Mouse (Mus musculus) heart, adult 11 months (tissue): ENCODE data around the gene 2210011C24Rik.
"Not testable (repeated sequence)": the region's sequence is repeated elsewhere in the genome, so short reads cannot be mapped to it uniquely, and the experiment has no call there.

Experiments used
- DNase-seq: peaks from one replicate; pipeline ENCODE4 v3.0.0; 2022

2210011C24Rik gene

DNA sequence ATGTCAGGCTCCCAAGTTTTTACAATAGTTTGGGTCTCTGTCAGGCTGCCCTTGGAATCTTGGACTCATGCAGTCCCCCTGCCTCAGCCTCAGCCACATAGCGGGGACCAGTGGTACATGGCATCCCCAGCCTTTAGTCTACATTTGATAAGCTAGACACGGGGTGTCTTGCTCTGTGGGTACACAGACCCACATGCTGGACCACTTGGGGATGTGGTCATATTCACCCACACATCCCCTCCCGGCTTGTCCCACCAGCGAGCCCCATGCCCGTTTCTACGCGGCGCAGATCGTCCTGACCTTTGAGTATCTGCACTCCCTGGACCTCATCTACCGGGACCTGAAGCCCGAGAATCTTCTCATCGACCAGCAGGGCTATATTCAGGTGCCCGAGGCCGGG, 21.8 kb downstream of the 2210011C24Rik start:
- DNase-seq, result peak; percentile 91

DNA sequence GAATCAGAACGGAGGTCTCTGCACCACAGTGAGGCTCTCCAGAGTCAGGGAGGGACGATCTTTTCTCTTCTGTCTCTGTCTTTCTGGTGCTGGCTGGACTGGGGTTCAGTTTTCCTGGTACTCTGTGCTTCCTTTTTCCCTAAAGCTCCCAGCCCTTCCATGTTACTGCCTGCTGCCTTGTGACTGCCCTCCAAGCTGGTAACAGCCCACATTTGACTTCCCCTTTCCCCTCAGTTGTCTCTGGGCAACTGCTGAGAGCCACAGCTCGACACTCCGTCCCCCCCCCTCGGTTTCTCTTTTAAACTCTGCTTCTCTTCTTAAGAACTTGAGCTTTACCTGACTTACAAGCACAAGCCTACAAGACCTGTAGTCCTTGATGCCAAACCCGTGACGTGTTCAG, 22.7 kb downstream of the 2210011C24Rik start:
- peak; percentile 92 for DNase-seq

DNA sequence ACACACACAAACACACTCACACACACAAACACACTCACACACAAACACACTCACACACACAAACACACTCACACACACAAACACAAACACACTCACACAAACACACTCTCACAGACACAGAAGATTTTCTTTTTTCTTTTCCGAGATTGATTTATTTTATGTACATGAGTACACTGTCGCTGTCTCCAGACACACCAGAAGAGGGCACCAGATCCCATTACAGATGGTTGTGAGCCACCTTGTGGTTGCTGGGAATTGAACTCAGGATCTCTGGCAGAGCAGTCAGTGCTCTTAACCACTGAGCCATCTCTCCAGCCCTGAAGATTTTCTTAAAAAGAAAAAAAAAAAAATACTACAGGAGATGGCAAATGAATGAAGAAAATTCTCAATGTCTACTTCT, 28.7 kb downstream of the 2210011C24Rik start:
- DNase-seq, result not testable (repeated sequence)

DNA sequence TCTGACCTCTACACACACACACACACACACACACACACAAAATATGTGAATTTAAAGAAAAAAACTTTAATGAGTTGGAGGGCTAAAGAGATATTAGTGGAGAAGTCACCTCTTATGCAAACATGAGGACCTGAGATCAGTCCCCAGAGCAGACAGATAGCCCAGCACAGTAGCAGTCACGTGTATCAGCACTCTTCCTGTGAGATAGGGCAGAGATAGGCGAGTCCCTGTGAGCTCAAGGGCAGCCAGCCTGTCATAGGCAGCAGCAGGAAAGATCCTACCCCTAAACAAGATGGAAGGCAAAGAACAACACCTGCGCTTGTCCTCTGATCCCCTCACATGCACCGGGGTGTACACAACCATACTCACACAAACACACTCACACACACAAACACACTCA, 29.5 kb downstream of the 2210011C24Rik start:
- peak; percentile 91 for DNase-seq

DNA sequence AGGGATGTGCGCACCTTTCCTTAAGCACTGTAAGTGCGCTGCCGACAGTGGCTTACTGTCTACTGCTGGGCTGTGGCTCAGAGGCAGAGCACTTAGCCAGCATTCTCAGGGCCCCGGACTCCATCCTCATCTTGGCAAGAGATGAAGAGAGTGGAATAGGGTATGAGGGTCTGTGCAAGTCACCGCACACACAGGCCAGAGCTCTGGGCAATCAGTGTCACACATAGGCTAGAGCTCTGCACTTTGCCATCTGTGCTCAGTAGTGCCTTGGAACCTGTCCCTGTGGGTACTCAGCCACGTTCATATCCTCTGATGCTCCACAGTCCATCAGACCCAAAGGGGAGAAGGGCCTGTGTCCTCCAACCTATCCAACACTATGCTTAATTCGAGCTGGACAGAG, 30.4 kb downstream of the 2210011C24Rik start:
- DNase-seq, result peak; percentile 86

DNA sequence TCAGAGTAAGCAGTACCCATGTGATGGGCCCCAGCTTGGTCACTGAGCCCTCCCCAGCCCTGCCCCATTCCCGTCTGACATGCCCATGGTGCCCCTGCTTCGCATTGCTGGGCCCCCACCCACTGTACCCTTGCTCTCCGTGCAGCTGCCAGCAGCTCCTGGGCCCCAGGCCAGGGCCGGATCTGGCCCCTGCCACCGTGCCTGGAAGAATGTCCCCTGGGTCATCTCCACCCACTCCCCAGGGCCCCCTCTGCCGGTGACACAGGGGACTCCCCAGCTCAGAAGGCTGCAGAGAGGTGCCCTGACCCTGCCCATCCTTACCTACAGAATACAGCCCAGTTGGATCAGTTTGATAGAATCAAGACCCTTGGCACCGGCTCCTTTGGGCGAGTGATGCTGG, 31.1 kb downstream of the 2210011C24Rik start:
- DNase-seq, result peak; percentile 98

DNA sequence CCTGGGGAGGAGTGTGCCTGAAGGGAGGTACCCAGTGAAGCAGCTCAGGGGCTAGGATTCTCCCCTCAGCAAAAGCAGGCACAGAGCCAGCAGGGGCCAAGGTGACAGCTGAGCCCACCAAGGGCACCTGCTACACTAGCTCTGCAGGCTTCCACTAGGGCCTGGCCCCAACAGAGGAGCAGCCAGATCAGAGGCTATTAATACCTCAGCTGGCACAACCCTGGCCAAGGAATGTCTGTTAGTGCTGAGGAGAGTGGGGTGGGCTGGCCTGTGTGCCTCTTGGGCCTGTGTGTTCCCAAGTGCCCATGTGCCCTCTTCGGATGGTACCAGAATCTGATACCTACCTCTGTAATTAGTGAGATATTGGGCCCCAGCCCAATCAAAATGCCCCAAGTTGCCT, 31.7 kb downstream of the 2210011C24Rik start:
- peak; percentile 98 for DNase-seq

DNA sequence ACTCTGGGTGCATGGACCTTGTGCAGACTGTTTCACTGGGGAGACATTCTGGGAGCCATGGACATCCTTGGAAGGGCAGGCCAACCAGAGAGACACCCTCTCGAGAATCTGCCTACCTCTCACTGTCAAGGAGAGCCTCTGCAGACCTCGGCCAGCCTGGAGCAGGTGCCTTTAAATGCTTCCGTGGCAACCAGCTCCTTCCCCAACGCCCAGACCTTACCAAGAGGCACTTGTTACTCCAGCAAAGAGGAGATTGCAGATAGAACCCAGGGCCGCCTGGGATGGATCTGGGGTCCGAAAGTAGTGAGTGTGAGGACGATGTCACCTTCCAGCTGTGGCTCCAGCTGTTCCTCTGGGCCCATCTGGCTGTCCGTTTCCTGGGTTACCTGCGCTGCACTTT, 33.8 kb downstream of the 2210011C24Rik start:
- peak; percentile 89 for DNase-seq

DNA sequence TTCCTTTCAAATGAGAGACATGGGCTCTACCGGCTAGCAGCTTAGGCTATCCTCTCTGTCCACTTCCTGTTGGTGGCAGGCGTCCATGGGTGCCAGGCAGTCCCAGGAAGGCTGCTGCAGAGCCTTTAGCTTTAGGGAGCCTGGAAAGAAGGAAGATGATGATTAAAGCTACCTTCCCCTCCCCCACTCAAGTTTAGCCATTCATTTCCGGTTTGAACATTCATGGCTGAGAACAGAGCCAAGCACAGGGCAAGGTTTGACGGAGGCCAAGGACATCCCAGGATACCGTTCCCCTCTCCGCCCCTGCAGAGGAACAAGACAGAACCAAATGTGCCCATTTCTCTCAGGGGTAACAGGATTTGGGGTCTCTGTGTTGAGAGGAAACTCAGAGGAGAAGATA, 34.3 kb downstream of the 2210011C24Rik start:
- DNase-seq, result peak; percentile 95

DNA sequence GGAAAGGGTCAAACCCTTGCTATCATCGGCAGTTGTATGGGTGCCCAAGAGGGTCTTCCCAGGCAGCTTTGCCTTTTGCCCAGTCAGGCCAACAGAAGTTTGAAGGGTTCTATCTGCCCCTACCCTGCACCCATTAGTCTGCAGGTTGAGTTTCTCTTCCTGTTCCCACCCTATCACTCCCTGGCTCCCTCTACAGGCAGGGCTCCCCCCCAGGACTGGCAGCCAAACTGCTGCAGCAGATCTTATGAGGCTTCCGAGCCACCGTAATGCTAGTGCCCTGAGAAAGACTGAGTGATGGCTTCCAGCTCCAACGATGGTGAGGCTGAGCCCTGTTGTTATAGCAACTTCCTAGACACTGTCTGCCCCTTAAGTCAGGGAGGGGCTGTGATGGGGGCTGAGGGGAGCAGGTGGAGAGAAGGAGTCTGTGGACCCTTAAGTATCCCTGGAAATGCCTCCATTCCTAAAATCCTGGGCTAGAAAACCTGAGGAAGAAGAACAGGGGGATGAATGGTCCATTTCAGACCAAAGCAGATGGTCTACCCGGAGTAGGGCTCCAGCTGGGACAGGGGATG, 35.1 kb downstream of the 2210011C24Rik start:
- DNase-seq, result peak; percentile 91

DNA sequence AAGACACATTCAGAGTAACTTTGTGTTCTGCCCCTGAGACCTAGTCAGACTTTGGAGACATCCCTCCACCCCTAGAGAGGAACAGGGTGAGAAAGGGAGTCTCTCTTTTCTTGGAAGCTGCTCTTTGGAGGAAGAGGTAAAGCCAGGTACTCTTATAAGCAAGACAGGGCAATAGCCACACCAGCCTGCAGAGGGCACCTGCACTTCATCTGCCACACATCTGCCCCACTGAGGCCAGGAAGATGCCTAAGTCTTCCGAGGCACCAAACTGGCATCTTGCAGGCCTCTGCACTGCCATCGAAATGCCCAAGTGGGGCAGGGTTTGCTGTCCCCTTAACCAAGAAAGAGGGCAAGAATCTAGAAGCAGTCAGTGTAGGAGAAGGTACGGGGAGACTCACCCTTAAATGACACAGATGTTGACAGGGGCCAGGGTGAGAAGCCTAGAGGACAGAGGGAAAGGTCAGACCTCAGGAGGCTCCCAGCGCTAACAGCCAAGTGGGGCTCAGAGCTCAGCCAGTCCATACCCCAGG, 35.8 kb downstream of the 2210011C24Rik start:
- peak; percentile 92 for DNase-seq

DNA sequence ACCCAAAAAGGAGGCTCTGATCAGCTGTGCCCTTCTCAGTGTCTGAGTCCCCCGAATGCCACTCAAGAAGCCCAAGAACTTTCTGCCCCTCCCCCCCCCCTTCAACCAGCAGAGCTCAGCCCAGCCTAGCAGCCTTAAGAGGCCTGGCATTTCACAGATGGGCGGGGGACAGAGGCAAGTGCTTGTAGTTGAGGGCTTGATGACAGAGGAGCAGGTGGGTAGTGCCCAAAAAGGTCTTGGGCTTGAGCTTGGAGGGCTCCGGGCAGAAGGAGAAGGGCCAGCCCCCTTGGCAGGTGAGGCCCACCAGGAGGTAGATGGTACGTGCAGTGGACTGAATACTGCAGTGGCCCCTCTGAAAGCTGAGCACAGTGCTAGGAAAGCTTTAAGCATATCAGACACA, 37.5 kb downstream of the 2210011C24Rik start:
- peak; percentile 93 for DNase-seq

DNA sequence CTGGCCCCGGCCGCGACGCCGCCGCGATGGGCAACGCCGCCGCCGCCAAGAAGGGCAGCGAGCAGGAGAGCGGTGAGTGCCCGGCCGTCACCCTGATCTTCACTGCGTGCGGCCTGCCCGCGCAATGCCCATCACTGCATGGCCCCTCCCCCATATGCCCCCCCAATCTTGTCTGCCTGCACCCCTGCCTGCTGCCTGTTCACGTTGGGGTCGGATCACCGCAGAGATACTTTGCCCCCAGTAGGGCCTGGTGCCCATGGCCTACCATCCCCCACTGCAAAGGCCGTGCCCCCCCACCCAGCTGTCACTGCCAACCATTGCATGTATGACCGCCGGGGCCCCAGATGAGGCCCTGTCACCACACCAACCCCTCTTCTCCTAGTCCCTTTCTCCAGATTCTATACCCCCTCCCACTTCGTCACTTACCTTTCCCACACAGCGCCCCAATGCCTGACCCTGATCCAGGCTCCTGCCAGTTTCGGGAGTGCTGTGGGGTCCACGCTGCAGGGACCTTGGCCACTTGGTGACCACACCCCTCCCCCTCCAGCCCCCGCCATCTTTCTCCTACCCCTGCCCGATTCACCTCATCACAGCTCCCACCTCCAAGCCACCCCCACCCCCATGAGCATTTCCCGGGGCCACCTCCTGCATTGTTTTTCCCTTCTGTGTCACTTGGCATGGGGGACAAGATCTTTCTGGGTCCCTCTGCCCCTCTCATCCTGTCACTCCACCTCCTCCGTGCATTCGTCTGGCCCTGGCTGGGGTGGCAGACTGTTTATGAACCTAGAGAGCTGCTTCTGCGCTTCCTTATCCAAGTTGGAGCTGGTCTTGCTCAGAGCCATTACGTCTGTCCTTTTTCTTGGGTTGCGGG, 38.6 kb downstream of the 2210011C24Rik start:
- DNase-seq, result peak; percentile 96

DNA sequence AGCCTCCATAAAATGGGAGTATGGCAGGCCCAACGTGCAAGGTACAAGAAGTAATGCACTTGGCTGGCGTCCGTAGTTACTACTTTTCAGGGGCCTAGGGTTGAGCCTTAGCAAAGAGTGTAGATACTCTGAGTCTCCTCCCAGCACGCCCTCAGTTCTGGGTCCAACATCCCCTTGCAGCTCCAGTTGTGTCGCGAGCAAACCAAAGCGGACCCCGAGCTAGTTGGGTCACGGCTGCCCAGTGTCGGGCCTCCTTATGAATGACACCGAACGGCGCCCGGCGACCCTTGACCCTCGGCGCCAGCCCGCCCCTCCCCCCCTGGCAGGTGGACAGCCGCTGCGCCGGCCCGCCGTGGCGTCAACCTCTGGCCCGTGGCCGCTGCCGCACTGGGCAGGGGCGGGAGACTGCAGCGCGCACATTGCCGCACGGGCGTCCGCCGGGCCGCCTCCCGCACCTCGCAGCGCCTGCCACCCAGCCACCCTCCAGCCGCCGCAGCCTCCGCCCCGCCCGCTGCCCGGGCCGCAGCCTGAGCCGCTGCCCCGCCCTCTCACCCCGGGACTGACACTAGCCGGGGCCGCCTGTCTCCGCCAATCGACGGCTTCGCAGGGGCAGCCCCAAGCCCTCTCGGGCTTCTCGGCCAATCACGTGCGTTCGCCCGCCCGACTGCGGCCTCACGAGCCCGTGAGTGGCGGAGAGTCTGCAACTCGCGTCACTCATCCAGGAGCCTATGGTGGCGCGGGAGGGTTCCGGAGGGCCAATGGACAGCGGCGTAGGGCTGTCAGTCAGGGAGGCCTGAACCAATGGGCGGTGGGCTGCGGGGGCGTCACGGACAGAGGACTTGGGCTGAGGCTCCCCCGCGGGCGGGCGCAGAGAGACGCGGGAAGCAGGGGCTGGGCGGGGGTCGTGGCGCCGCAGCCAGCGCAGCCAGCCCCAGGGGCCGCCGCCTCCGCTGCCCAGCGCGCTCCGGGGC, 39.5 kb downstream of the 2210011C24Rik start, which contains the start of gene Prkaca:
TSS of gene Prkaca (plus strand) at position 844 of the 971 bp plus-strand sequence.
- peak; percentile 100 for DNase-seq

DNA sequence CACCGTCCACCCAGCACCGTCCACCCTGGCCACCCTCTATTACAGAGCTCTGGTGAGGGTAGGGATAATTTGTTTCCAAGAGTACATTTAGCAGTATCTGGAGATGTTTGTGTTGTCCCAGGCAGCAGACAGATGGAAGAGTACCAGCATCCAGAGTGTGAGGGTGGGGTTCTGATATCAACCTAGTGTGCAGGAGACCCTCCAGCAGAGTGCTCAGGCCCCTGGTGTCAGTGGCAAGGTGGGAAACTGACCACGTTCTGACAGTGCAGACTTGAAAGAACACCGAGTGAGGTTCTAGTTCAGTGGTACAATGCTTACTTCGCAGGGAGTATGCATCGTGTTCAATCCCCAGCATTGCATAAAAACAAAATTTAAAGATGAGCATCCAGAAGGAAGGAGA, 40.3 kb downstream of the 2210011C24Rik start:
- peak; percentile 90 for DNase-seq

DNA sequence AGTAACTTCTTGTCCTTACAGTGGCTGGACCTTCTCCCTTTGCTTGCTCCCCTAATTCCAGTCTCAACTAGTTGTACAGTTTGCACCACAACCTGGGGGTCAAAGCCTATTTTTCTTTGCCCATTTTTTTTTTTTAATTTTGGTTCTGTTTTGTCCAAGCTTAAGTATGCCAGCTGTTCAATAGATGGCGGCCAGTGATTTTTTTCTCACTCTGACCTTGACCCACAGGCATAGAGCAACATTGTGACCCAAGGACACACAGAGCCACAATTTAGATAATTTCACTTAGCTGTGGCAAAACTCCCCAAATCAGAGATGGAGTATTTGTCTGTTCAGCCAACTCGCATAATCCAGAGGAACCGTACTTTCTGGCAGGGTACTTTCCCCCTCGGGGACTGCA, 40.9 kb downstream of the 2210011C24Rik start:
- no peak for DNase-seq

DNA sequence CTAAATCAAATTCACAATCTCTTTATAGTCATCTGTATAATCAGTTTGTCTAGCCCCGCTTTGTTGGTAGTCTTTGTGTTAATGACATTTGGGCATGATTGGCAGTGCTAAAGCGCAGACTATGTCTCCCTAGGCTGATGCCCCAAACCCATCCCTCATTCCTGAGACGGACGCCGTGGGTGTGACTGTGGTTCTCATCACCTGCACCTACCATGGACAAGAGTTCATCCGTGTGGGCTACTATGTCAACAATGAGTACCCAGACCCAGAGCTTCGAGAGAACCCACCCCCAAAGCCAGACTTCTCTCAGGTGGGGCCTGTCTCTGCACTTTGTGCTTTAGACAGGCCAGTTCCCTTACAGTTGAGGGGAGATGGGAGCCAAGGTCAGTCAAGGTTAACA, 44.3 kb downstream of the 2210011C24Rik start:
- DNase-seq, result peak; percentile 91

DNA sequence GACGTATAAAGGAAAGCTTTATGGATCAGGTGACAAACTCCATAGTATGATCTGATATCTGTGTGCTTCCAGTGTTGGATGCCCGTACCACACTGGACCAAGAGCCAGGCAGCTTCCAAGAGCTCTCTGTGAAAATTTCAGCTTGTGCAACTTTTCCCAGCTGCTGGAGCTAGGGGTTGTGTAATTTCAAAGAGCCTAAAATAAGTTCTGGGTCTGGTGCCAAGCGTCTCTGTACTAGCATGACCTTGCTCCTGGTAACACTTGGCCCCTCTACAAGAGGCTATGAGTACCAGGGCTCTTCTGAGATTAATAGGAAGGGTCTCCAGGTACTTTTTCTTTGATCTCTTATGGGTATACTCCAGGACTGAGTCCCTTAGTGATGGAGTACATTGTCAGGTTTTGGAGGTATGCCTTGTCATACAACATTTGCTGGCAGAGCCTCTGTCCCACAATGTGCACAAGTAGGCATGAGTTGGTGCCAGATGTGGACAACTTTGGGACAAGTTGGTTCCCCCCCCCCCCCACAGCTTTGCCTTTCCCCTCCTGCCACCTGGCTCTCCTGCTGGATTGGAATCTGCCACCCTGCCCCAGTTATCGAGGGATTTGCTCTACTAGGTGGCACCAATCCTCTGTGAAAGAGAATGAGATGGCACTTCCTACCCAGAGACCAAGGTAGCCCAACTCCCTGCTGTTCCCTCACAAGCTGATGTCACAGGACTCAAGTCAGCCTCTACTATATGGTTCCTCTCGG, 47.8 kb downstream of the 2210011C24Rik start:
- peak; percentile 97 for DNase-seq
